Mouse (Mus musculus): ENCODE data around the gene Gm21866. TPM values are rescaled to one million over a fixed set of nuclear protein-coding genes. Genes with fewer than 3 reads are reported as not detected.
"Not testable (repeated sequence)": the region's sequence is repeated elsewhere in the genome, so short reads cannot be mapped to it uniquely, and the experiment has no call there.

The Gm21866 gene
- not detected in 2 replicates for polyA plus RNA-seq (2012; rRNA removed)

GRCm38 (mm10) chrY:13465479-13465878, at the start of gene Gm21866:
TSS of gene Gm21866 (minus strand) at chrY:13465579.
- not testable (repeated sequence) for DNase-seq (ENCODE audit: low read depth in 1 of 2, low spot score in 2 of 2); H3K36me3 ChIP-seq (ENCODE audit: control insufficient read depth, insufficient read depth, low read length); H3K27ac ChIP-seq (ENCODE audit: insufficient read depth, low read length); H3K4me3 ChIP-seq (ENCODE audit: extremely low read depth, insufficient read depth, insufficient read length); H3K4me1 ChIP-seq (ENCODE audit: control insufficient read depth, insufficient read depth, insufficient read length); H3K27me3 ChIP-seq (ENCODE audit: control insufficient read depth, insufficient read depth, low read length)
- 94% methylated on average over 2 of the region's 3 CpGs for WGBS

- DNase-seq (ENCODE audit: low read depth in 1 of 2, low spot score in 2 of 2); H3K4me1 ChIP-seq (ENCODE audit: control insufficient read depth, insufficient read depth, insufficient read length); H3K27ac ChIP-seq (ENCODE audit: insufficient read depth, low read length); H3K36me3 ChIP-seq (ENCODE audit: control insufficient read depth, insufficient read depth, low read length); H3K4me3 ChIP-seq (ENCODE audit: extremely low read depth, insufficient read depth, insufficient read length); H3K27me3 ChIP-seq (ENCODE audit: control insufficient read depth, insufficient read depth, low read length): not testable (repeated sequence)
- WGBS: no CpG with 5 or more reads among the region's 1 CpGs
Measured at GRCm38 (mm10) chrY:13493726-13494125, 28.3 kb upstream of the Gm21866 start, which contains the start of gene Gm20773. TSS of gene Gm20773 (plus strand) at chrY:13494026.

Other genes with a start within 250 kb of the Gm21866 start
- gene Gm21828, start 241.7 kb downstream of the Gm21866 start, polyA plus RNA-seq (2012; rRNA removed): not detected in 2 replicates
- gene Gm21440, start 213.2 kb downstream of the Gm21866 start, polyA plus RNA-seq (2012; rRNA removed): not detected in 2 replicates
- gene Gm21454, start 213.1 kb downstream of the Gm21866 start, polyA plus RNA-seq (2012; rRNA removed): not detected in 2 replicates
- gene Gm21725, start 116.5 kb downstream of the Gm21866 start, polyA plus RNA-seq (2012; rRNA removed): not detected in 2 replicates
- gene Gm20773, start 28.4 kb upstream of the Gm21866 start, polyA plus RNA-seq (2012; rRNA removed): not detected in 2 replicates